Mouse (Mus musculus): Measurements from ENCODE around the gene Myef2.
"Not testable (repeated sequence)": the region's sequence is repeated elsewhere in the genome, so short reads cannot be mapped to it uniquely, and the experiment has no call there.

Gene Myef2

GRCm38 (mm10) chr2:125123477-125123852 is at the start of gene Myef2:
Myef2 (minus strand) TSS chr2:125123661.
- DNase-seq (ENCODE audit: low read depth, low spot score): peak; percentile 93

- DNase-seq (ENCODE audit: low read depth, low spot score): no peak
Measured at GRCm38 (mm10) chr2:125162012-125162470, 38.6 kb upstream of the Myef2 start.

GRCm38 (mm10) chr2:125155504-125155903 is 32.0 kb upstream of the Myef2 start:
- DNase-seq (ENCODE audit: low read depth, low spot score): no peak

GRCm38 (mm10) chr2:125154294-125154693 is 30.8 kb upstream of the Myef2 start:
- no peak for DNase-seq (ENCODE audit: low read depth, low spot score)

- no peak for DNase-seq (ENCODE audit: low read depth, low spot score)
Measured at GRCm38 (mm10) chr2:125152388-125152787, 28.9 kb upstream of the Myef2 start, which contains the start of gene Slc12a1. Slc12a1 (plus strand) TSS chr2:125152505.

- no peak for DNase-seq (ENCODE audit: low read depth, low spot score)
Measured at GRCm38 (mm10) chr2:125142336-125142735, 18.9 kb upstream of the Myef2 start.

- DNase-seq (ENCODE audit: low read depth, low spot score): no peak
Measured at GRCm38 (mm10) chr2:125136846-125137245, 13.4 kb upstream of the Myef2 start.

GRCm38 (mm10) chr2:125135903-125136811 is 12.7 kb upstream of the Myef2 start, which contains the start of gene Ctxn2:
Ctxn2 (plus strand) TSS chr2:125136692.
- DNase-seq (ENCODE audit: low read depth, low spot score): peak; percentile 75

- DNase-seq (ENCODE audit: low read depth, low spot score): no peak
Measured at GRCm38 (mm10) chr2:125134113-125134512, 10.7 kb upstream of the Myef2 start.

- no peak for DNase-seq (ENCODE audit: low read depth, low spot score)
Measured at GRCm38 (mm10) chr2:125126792-125127191, 3.3 kb upstream of the Myef2 start.

- DNase-seq (ENCODE audit: low read depth, low spot score): no peak
Measured at GRCm38 (mm10) chr2:125125824-125126223, 2.4 kb upstream of the Myef2 start.

GRCm38 (mm10) chr2:125122624-125123476 is 611 bp downstream of the Myef2 start:
- peak; percentile 69 for DNase-seq (ENCODE audit: low read depth, low spot score)

- no peak for DNase-seq (ENCODE audit: low read depth, low spot score)
Measured at GRCm38 (mm10) chr2:125122288-125122623, 1.2 kb downstream of the Myef2 start.

GRCm38 (mm10) chr2:125119381-125120110 is 3.9 kb downstream of the Myef2 start:
- DNase-seq (ENCODE audit: low read depth, low spot score): no peak

GRCm38 (mm10) chr2:125106536-125106935 is 16.9 kb downstream of the Myef2 start:
- DNase-seq (ENCODE audit: low read depth, low spot score): not testable (repeated sequence)

- DNase-seq (ENCODE audit: low read depth, low spot score): not testable (repeated sequence)
Measured at GRCm38 (mm10) chr2:125104491-125104890, 19.0 kb downstream of the Myef2 start.

GRCm38 (mm10) chr2:125092123-125092522 is 31.3 kb downstream of the Myef2 start:
- DNase-seq (ENCODE audit: low read depth, low spot score): not testable (repeated sequence)

- DNase-seq (ENCODE audit: low read depth, low spot score): no peak
Measured at GRCm38 (mm10) chr2:125088757-125089156, 34.7 kb downstream of the Myef2 start.

GRCm38 (mm10) chr2:125083879-125084278 is 39.6 kb downstream of the Myef2 start:
- DNase-seq (ENCODE audit: low read depth, low spot score): no peak

GRCm38 (mm10) chr2:125073056-125073780 is 50.2 kb downstream of the Myef2 start:
- DNase-seq (ENCODE audit: low read depth, low spot score): no peak

- DNase-seq (ENCODE audit: low read depth, low spot score): no peak
Measured at GRCm38 (mm10) chr2:125068696-125069095, 54.8 kb downstream of the Myef2 start.
